Mouse (Mus musculus) activated CD4-positive, CD25-positive, alpha-beta regulatory T cell (primary cell): ENCODE data around the gene Slbp. TPM values are rescaled to one million over a fixed set of nuclear protein-coding genes. Genes with fewer than 3 reads are reported as not detected.

Experiments used
- polyA plus RNA-seq, 2 experiments: library from polyadenylated mRNA; unstranded; fragments of 100-300 nt; shearing (Covaris generic); gene quantifications; one replicate each; pipeline ENCODE4 v1.2.1; 2017

Slbp gene
- polyA plus RNA-seq, result 100 to 1,000 TPM; 164 to 198 TPM

DNA sequence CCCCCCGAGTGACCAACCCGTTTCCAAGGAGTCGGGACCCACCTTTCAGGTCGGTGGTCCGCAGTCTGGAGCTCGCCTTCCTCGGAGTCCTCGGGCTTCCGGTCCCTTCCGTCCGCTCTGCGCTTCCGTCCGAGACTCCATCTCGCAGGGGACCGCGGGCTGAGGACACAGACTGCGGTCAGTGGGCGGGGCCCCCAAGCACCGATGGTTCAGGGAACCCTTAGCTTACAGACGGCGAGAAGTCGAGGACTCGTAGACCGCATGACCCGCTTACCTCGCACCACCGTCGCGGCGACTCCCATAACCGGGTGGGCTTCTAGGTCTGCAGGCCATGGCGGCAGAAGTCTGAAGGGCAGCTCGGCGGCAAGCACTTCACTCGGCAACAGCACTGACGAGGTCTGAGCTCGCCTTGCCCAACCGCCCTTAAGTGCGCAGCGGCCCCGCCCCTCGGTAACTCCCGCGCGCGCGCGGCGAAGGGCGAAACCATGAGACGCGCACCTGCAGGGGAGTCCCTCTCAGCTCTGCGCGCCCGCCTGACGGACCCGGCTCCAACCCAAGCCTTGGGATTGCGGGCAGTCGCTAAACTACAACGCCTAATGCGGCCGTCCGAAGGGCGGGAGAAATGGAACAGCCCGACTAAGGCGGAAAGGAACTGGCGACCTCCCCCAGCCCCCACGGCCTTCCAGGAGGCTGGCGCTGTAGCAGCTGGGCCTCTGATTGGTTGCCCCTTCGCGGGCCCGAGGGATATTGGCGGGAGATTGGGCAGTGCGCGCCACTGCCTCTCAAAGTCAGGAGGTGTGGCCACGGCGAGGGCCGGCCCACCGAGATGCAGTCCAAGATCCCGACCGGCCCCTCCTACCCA is at the start of gene Slbp:
TSS of gene Slbp (minus strand) at position 654 of the 862 bp plus-strand sequence.

DNA sequence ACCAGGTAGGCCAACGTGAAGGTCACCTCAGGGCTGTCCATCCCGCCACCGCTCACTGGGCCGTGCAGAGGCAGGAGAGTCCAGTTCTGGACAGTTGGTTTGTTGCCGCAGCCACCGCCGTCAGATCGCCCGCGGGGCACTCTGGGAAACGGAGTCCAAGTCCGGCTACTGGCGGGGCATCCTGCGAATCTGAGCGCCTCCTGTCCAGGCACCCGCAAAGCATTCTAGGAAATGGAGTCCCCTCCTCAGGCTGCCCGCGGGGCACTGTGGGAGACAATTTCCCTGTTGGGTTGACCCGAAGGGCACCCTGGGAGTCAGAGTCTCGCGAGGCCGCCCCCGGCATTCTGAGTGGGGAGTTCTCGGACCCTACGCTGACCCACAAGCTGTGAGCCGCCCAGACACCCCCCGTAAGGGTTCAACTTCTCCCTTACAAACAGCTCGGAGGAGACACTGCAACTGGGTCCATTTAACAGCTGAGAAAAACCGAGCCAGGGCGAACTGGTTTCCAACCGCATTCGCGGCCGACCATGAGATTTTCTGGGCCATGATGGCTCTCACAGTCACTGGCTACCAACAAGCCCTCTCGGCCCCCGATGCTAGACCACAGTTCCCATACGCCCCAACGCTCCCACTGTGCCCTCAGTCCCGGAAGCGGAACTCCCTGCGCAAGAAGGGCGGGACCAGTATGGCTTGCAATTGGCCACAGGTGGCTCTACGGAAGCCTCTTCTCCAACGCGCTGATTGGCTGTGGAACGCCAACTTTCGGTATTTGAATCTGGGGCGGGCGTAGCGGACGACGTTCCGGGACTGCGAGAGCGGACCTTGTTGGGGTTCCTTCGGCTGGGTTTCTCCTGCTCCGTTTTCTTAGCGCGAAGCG is 5.7 kb upstream of the Slbp start, which contains the start of the genes Tacc3 and Tmem129:
TSS of gene Tacc3 (plus strand) at position 342 of the 877 bp plus-strand sequence.
TSS of gene Tmem129 (minus strand) at position 630 of the 877 bp plus-strand sequence.

GRCm38 (mm10) chr5:33629301-33629987 is 22.9 kb downstream of the Slbp start, which contains the start of the genes Fam53a and Gm9903:
TSS of gene Fam53a (minus strand) at chr5:33629635.
TSS of gene Gm9903 (plus strand) at chr5:33629925.

Other genes with a start within 250 kb of the Slbp start
- not detected for gene Nkx1-1, start 218.6 kb downstream of the Slbp start, polyA plus RNA-seq
- 10 to 100 TPM; 60.2 to 84.9 TPM for gene Fam53a, start 22.9 kb downstream of the Slbp start, polyA plus RNA-seq
- gene Gm9903, start 22.6 kb downstream of the Slbp start, polyA plus RNA-seq, result under 1 TPM; 0.54 to 0.77 TPM
- gene Tacc3, start 5.6 kb upstream of the Slbp start, polyA plus RNA-seq, result 10 to 100 TPM; 35.8 to 40.0 TPM
- gene Tmem129, start 5.8 kb upstream of the Slbp start, polyA plus RNA-seq, result 10 to 100 TPM; 23.5 to 23.7 TPM
- under 1 TPM in 1 of 2 experiments, not detected in 1; 0.45 TPM for gene Fgfr3, start 69.1 kb upstream of the Slbp start, polyA plus RNA-seq
- gene Letm1, start 130.2 kb upstream of the Slbp start, polyA plus RNA-seq, result 100 to 1,000 TPM in 1 of 2 experiments, 10 to 100 TPM in 1; 90.6 to 116 TPM
- gene Nsd2, start 168.2 kb upstream of the Slbp start, polyA plus RNA-seq, result 10 to 100 TPM; 25.6 to 46.5 TPM